Mouse (Mus musculus): ENCODE measurements at regions not wholly inside any gene's neighbourhood (a gene's known extent, or its start where the extent isn't known, plus 50 kb on each side); places are given as distances from the start of the nearest gene placed in this dataset.

DNA sequence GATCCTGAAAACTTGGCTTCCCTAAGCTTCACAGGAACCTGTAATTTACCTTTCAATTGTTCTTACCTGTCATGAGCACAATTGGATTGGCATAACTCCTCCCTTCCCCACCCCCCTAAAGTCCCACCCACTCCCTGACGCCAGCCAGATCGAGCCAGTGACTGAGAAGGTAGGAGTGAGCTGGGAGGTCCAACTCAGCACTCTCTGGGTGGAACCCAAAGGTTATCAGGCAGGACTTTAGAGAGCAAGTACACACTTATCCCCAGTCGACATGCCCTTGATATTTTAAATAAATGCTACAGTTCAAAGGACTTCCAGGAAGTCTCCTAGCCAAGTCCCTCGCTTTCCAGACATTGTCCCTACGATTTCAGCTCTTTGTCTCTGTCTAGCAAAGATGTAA, 260.7 kb downstream of the Sox9 start:
- Histone ChIP-seq H3K4me1 (peaks cover 28% of the 10 kb centered on the region), H3K36me3 (no peaks in the 10 kb centered on the region), H3K9ac (no peak overlapping the region), H3K9me3 (no peaks in the 10 kb centered on the region), H3K4me2 (replicated peaks) (no peak overlapping the region), H3K4me3 (no peak overlapping the region), H3K27ac (no peak overlapping the region), H3K27me3 (no peaks in the 10 kb centered on the region)
- WGBS, result 47% methylated on average over 5 of the region's 5 CpGs
- ATAC-seq (ENCODE audit: insufficient number of reproducible peaks, insufficient read depth, low FRiP score, low TSS enrichment), result no peak

DNA sequence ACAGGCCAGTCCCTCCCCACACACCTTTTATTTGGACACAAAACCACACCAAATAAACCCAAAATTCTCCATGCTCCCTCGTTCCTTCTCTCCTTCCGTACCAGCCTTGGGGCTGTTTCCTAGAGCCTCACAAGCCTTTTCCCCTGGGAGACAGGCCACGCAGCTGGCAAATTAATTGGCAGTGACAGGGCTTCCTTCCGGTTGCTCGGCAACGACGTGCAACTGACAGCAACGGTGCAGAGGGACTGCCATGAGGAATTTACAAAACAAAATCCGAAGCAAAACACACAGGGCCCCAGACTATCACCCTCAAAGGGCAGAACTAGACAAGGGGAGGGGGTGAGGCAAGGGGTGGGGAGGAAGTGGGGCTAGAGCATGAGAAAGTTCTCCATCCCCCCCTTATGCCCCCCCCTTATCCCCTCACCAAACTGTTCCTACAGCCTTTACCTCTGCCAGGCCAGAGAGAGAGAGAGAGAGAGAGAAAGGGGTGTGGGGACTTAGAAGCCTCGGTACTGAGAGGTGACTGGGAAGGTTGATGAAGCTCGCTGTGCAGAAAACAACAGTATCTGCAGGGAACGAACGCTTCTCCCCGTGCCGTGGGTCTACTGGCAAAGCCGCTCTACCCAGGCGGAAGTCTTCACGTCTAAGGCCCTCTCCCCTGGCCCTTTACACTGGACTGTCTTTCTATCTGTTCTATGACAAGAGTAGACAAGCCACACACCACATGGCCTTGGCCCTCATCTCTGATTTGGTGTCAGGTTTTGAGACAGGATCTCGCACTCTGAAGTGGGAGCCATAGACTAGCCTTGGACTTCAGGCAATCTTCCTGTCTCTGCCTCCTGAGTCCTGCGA, 264.4 kb downstream of the Sox9 start:
- Histone ChIP-seq H3K4me3 (no peak overlapping the region), H3K9ac (no peak overlapping the region), H3K36me3 (no peaks in the 10 kb centered on the region), H3K4me2 (replicated peaks) (peak overlapping the region; percentile 3; the same call in 1 of the 2 replicates), H3K9me3 (no peaks in the 10 kb centered on the region), H3K27me3 (no peaks in the 10 kb centered on the region), H3K4me1 (peaks cover 28% of the 10 kb centered on the region), H3K27ac (0 out of 2 replicates have a peak overlapping the region, but pooled peaks have one; percentile 7)
- ATAC-seq (ENCODE audit: insufficient number of reproducible peaks, insufficient read depth, low FRiP score, low TSS enrichment), result peak; percentile 11; the same call in 1 of the 2 replicates
- WGBS, result 32% methylated on average over 20 of the region's 20 CpGs

DNA sequence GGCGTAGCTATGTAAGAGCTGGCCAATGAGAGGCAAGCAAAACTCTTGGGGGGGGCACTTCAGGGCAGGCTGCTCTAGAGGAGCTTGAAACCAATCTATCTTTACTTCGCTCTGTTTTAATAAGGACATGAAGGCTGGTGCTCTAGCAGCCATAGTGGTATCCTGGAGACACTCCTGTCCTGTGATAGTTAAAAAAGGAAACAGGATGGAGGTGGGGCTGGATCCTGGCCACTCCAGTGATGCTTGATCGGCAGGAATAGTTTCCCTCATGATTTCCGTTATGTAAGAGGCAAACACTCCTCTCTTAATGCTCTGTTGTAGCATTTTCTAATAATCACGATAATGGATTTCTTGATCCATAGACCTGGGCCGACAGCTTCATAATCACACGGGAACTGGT, 266.1 kb downstream of the Sox9 start:
- H3K4me1 ChIP-seq, result peaks cover 28% of the 10 kb centered on the region
- 85% methylated on average over 7 of the region's 7 CpGs for WGBS
- ATAC-seq (ENCODE audit: insufficient number of reproducible peaks, insufficient read depth, low FRiP score, low TSS enrichment), result no peak
- H3K27ac ChIP-seq, result no peak overlapping the region
- H3K4me2 ChIP-seq (replicated peaks), result no peak overlapping the region
- H3K36me3 ChIP-seq, result no peaks in the 10 kb centered on the region
- H3K9ac ChIP-seq, result no peak overlapping the region
- no peaks in the 10 kb centered on the region for H3K27me3 ChIP-seq
- H3K9me3 ChIP-seq, result no peaks in the 10 kb centered on the region
- H3K4me3 ChIP-seq, result no peak overlapping the region

DNA sequence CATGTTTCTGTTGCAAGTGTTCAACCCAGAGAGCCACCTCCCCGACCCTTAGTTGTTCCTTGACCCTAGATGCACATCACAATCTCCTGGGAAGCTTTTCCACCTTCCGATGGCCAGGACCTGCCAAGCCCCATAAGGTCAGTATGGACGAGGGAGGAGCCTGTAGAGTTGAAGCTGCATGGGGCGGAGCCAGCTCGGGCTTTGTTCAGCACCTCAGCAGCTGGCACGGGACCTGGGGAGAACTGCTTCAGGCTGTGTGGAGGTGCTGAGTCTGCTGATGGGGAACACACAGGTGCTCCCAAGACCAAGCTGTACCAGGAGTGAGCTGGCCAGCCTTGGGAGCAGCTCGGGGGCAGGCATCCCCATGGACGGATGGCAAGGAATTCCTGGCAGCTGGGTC, 267.6 kb downstream of the Sox9 start:
- Histone ChIP-seq H3K4me3 (no peak overlapping the region), H3K9ac (no peak overlapping the region), H3K27ac (no peak overlapping the region), H3K36me3 (no peaks in the 10 kb centered on the region), H3K27me3 (no peaks in the 10 kb centered on the region), H3K4me2 (replicated peaks) (no peak overlapping the region), H3K9me3 (no peaks in the 10 kb centered on the region), H3K4me1 (peaks cover 23% of the 10 kb centered on the region)
- no peak for ATAC-seq (ENCODE audit: insufficient number of reproducible peaks, insufficient read depth, low FRiP score, low TSS enrichment)
- 60% methylated on average over 8 of the region's 8 CpGs for WGBS

DNA sequence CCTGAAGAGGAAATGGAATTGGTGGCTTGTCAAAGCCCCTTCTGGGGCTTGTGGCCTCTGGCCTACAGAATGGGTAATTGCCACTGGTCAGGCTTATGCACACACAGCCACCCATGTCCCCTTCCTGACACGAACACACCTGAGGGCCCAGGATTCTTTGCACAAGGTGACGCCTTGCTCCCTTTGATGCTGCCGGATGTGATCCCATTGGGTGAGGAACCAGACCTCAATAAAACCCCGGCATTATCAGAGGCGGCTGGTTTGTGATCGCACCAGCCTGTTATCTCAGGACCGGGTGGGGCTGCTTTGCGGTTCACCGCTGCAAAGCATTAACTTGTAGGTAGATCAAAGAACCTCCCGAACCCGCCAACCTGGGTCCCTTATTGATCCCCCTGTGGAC, 270.5 kb downstream of the Sox9 start:
- Histone ChIP-seq H3K4me1 (peaks cover 17% of the 10 kb centered on the region), H3K27ac (no peak overlapping the region), H3K4me2 (replicated peaks) (no peak overlapping the region), H3K9ac (no peak overlapping the region), H3K4me3 (no peak overlapping the region), H3K36me3 (no peaks in the 10 kb centered on the region), H3K27me3 (no peaks in the 10 kb centered on the region), H3K9me3 (no peaks in the 10 kb centered on the region)
- ATAC-seq (ENCODE audit: insufficient number of reproducible peaks, insufficient read depth, low FRiP score, low TSS enrichment), result no peak
- 96% methylated on average over 11 of the region's 11 CpGs for WGBS

DNA sequence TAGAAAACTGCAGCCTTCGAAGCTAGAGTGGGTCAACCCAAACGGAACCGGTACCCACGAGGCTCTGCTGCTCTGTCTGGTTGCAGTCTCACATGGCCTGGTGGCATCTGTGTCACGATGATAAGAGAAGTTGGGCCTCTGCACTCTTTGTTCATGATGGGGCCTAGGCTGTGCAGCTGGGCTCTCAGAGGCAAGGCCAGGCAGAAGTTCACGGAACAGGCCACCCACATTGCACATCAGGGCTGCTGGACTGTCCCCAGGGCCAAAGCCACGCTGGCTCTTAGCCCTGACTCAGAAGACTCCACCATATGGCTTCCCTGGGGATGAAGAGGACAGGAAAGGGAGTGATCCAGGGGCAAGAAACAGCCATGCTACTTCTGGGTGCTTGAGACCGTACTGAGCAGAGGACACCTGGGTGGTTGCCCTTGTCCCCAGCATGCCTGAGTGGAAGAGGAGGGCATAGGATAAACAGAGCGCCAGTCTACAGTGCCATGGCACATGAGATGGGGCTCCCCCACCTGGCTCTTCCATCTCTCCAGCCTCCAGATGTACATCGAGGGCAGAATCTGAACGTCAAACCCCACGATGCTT, 274.1 kb downstream of the Sox9 start:
- H3K9ac ChIP-seq, result no peak overlapping the region
- WGBS, result 66% methylated on average over 12 of the region's 12 CpGs
- H3K4me3 ChIP-seq, result no peak overlapping the region
- no peak for ATAC-seq (ENCODE audit: insufficient number of reproducible peaks, insufficient read depth, low FRiP score, low TSS enrichment)
- H3K27ac ChIP-seq, result no peak overlapping the region
- H3K4me2 ChIP-seq (replicated peaks), result no peak overlapping the region; the same call in 1 of the 2 replicates
- H3K36me3 ChIP-seq, result no peaks in the 10 kb centered on the region
- H3K4me1 ChIP-seq, result peaks cover 22% of the 10 kb centered on the region
- no peaks in the 10 kb centered on the region for H3K9me3 ChIP-seq
- H3K27me3 ChIP-seq, result no peaks in the 10 kb centered on the region

DNA sequence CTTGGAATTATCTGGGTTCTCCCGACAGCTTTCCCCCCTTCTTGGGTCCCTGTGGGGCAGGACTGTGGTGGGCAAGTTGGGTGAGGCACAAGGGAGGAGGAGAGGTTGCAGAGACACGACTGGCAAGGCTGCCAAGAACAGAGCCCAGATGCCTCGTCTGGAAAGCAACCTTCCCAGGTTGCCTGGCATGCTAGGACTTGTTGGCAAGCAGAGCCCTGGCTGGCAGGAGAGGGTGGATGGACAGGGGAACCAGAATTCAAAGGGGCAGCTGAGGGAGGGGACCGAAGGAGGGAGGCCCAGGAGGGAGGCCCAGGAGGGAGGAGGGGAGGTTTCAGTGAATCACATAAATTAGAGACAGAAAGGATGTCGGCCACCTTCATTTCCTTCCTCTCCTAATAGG, 274.8 kb downstream of the Sox9 start:
- peaks cover 22% of the 10 kb centered on the region for H3K4me1 ChIP-seq
- WGBS, result 16% methylated on average over 5 of the region's 5 CpGs
- no peaks in the 10 kb centered on the region for H3K9me3 ChIP-seq
- H3K4me3 ChIP-seq, result no peak overlapping the region
- no peaks in the 10 kb centered on the region for H3K36me3 ChIP-seq
- H3K4me2 ChIP-seq (replicated peaks), result peak overlapping the region; percentile 10; the same call in 1 of the 2 replicates
- H3K9ac ChIP-seq, result no peak overlapping the region
- H3K27ac ChIP-seq, result 0 out of 2 replicates have a peak overlapping the region, but pooled peaks have one; percentile 12
- no peak for ATAC-seq (ENCODE audit: insufficient number of reproducible peaks, insufficient read depth, low FRiP score, low TSS enrichment)
- no peaks in the 10 kb centered on the region for H3K27me3 ChIP-seq

DNA sequence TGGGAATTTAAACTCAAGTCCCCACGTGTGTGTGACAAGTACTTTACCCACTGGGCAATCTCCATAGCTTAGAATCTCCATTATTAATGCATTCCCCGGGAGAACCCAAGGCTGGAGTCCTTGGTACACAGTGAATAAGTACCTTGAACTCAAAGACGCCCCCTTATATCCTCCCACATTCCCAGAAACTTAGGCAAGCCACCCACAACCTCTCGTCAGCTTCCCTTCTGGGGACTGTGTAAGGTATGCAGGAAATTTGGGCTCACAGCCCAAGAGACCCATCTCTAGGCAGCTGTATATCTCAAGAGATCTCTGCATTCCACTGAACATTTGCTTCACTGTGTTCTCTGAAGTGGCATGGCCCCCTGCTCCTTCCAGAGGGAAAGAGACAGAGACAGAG, 288.3 kb downstream of the Sox9 start:
- Histone ChIP-seq H3K27ac (no peak overlapping the region), H3K36me3 (no peaks in the 10 kb centered on the region), H3K9ac (no peak overlapping the region), H3K9me3 (no peaks in the 10 kb centered on the region), H3K4me1 (0 out of 2 replicates have a peak, but pooled peaks cover under 1% of the 10 kb centered on the region), H3K4me2 (replicated peaks) (no peak overlapping the region), H3K27me3 (no peaks in the 10 kb centered on the region), H3K4me3 (no peak overlapping the region)
- ATAC-seq (ENCODE audit: insufficient number of reproducible peaks, insufficient read depth, low FRiP score, low TSS enrichment), result no peak
- 89% methylated on average over 4 of the region's 4 CpGs for WGBS

DNA sequence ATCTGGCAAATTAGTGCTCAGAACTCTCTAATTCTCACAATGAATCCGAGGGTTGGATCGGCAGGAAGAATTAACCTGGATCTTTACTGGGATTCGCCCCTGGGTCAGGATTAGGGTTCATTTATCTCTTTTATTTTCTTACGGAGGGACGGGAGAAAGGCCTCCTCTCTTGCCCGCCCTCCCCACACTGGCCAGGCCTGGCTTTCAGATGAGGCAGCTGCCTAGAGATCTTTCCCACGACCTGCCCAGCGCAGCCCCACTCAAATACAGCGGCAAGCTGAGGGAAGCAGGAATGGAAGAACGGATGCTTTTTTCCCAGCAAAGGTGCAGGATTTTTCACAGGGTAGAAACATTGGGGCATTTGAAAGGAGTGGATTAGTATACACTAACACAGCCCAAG, 289.9 kb downstream of the Sox9 start:
- Histone ChIP-seq H3K27ac (no peak overlapping the region), H3K27me3 (no peaks in the 10 kb centered on the region), H3K4me3 (no peak overlapping the region), H3K4me2 (replicated peaks) (no peak overlapping the region), H3K9me3 (no peaks in the 10 kb centered on the region), H3K9ac (no peak overlapping the region), H3K36me3 (no peaks in the 10 kb centered on the region), H3K4me1 (no peaks in the 10 kb centered on the region)
- no peak for ATAC-seq (ENCODE audit: insufficient number of reproducible peaks, insufficient read depth, low FRiP score, low TSS enrichment)
- 47% methylated on average over 10 of the region's 10 CpGs for WGBS

DNA sequence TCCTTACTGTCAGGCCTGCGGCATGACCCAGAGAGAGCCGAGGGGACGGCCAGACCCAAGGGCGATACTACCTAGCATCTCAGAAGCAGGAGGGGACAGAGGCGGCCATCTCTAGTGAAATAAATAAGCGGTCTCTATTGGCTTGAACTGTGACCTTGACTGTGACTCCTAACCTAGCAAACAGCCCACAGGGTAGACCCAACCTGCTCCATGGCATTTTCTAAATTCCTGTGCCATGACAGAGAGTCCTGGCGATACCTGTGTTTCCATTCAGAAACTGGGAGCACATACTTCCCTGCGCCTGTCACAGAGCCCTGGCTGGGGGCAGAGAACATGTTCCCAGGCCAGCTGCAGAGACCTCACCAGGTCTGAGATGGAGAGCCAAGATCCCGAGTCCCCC, 292.3 kb downstream of the Sox9 start:
- H3K4me1 ChIP-seq, result no peaks in the 10 kb centered on the region
- no peaks in the 10 kb centered on the region for H3K9me3 ChIP-seq
- H3K4me3 ChIP-seq, result no peak overlapping the region
- H3K4me2 ChIP-seq (replicated peaks), result no peak overlapping the region
- ATAC-seq (ENCODE audit: insufficient number of reproducible peaks, insufficient read depth, low FRiP score, low TSS enrichment), result no peak
- H3K9ac ChIP-seq, result no peak overlapping the region
- no peak overlapping the region for H3K27ac ChIP-seq
- H3K27me3 ChIP-seq, result no peaks in the 10 kb centered on the region
- WGBS, result 87% methylated on average over 9 of the region's 9 CpGs
- H3K36me3 ChIP-seq, result no peaks in the 10 kb centered on the region

DNA sequence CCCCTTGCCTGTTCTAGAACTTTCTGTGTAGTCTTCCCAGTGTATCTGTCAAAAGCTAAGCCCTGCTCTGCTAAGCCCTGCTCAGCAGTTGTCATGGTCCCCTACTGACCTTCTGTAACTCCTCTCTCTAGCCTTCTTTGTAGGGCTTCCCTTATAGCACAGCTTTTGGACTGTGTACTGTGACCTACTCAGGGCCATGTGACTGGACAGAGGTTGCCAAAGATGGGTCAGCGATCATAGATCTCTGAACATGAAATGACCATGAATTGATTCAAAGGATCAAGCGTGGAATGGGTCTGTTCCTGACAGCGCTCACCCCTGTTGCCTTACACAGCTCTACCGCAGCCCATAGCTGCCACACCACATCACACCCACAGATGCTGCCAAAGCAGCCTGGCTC, 294.3 kb downstream of the Sox9 start:
- 95% methylated on average over 4 of the region's 4 CpGs for WGBS
- H3K27ac ChIP-seq, result no peak overlapping the region
- H3K4me2 ChIP-seq (replicated peaks), result no peak overlapping the region
- no peak overlapping the region for H3K4me3 ChIP-seq
- no peak for ATAC-seq (ENCODE audit: insufficient number of reproducible peaks, insufficient read depth, low FRiP score, low TSS enrichment)
- H3K9ac ChIP-seq, result no peak overlapping the region
- H3K9me3 ChIP-seq, result no peaks in the 10 kb centered on the region
- no peaks in the 10 kb centered on the region for H3K4me1 ChIP-seq
- H3K27me3 ChIP-seq, result no peaks in the 10 kb centered on the region
- no peaks in the 10 kb centered on the region for H3K36me3 ChIP-seq

DNA sequence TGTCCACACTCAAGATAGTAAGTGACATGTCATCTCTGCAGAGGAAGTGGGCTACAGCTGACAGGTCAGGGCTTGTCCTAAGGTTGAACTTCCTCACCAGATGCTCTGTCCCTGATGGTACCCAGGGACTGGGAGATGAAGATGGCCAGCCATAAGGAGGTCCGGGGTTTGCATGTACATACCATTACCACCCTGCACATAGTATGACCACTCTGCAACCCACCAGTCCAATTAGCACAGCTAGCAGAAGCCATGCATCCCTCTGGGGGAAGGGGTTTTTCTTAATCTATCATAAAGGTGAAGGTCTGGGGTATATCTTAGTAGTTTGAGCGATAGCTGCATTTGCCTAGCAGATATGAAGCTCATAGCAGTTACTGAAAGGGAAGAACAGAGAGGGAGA, 298.3 kb downstream of the Sox9 start:
- no peak overlapping the region for H3K4me2 ChIP-seq (replicated peaks)
- H3K27me3 ChIP-seq, result no peaks in the 10 kb centered on the region
- H3K4me1 ChIP-seq, result no peaks in the 10 kb centered on the region
- ATAC-seq (ENCODE audit: insufficient number of reproducible peaks, insufficient read depth, low FRiP score, low TSS enrichment), result no peak
- no peaks in the 10 kb centered on the region for H3K36me3 ChIP-seq
- 93% methylated on average over 2 of the region's 2 CpGs for WGBS
- no peak overlapping the region for H3K27ac ChIP-seq
- H3K4me3 ChIP-seq, result no peak overlapping the region
- no peak overlapping the region for H3K9ac ChIP-seq
- H3K9me3 ChIP-seq, result no peaks in the 10 kb centered on the region
